8 mouse cellular contexts compared by ENCODE assay signal in the genomic region with DNA sequence AGATGAGACGGTGACA. TPM values are rescaled to one million over a fixed set of nuclear protein-coding genes. Genes with fewer than 3 reads are reported as not detected.
DNase-seq lines count a peak whose midpoint lies in the region; ATAC-seq and TF ChIP-seq lines count a peak whose summit lies in the region.

Dact3 (plus strand) TSS at position 8 of the 16 bp plus-strand sequence.

- intact Hi-C loops in left cerebral cortex, postnatal 10 days (cut with DNase I), result no loop called here

- no peak for ATAC-seq in neural tube, embryonic 14.5 days (ENCODE audit: low read depth)

- H3K4me3 ChIP-seq in thymus, adult 2 months (ENCODE audit: control insufficient read depth, insufficient read depth, low read length), result peak within 1 kb of the TSS; percentile 43
- H3K4me3 ChIP-seq in neural tube, embryonic 14.5 days (ENCODE audit: low read depth, low read length), result peak within 1 kb of the TSS; percentile 70

- TF ChIP-seq POLR2A in thymus, adult 2 months (IDR thresholded peaks at IDR 0.05; ENCODE audit: control insufficient read depth, extremely low read depth, insufficient read depth, low read length, poor library complexity), result no peak

- H3K9me3 ChIP-seq in neural tube, embryonic 14.5 days (ENCODE audit: control insufficient read depth, low read length), result no peaks in the 10 kb centered on the region

- no peak within 1 kb of the TSS; the same call in 1 of the 2 replicates for H3K27ac ChIP-seq in thymus, adult 2 months (ENCODE audit: control insufficient read depth, insufficient read depth, low read length)
- peak within 1 kb of the TSS; percentile 87 for H3K27ac ChIP-seq in neural tube, embryonic 14.5 days (ENCODE audit: low read depth, low read length)

- no peaks in the 10 kb centered on the region for H3K27me3 ChIP-seq in thymus, adult 2 months (ENCODE audit: control insufficient read depth, insufficient read depth, low read length)
- no peaks in the 10 kb centered on the region for H3K27me3 ChIP-seq in neural tube, embryonic 14.5 days (ENCODE audit: control insufficient read depth, insufficient read depth, low read length)

- no peak for TF ChIP-seq CTCF in thymus, adult 2 months (IDR thresholded peaks at IDR 0.05; ENCODE audit: borderline replicate concordance, control insufficient read depth, extremely low read depth, insufficient read depth, low read length, poor library complexity)

- DNase-seq in adrenal gland, postnatal 4 days (ENCODE audit: low spot score in 2 of 2), result no peak
- no peak for DNase-seq in adrenal gland, postnatal 14 days
- DNase-seq in thymus, adult 2 months, result no peak
- no peak for DNase-seq in thymus, postnatal 36 days
- no peak for DNase-seq in left cerebral cortex, postnatal 10 days (ENCODE audit: extremely low spot score in 1 of 2, low spot score in 2 of 2)
- no peak for DNase-seq in c-Kit-positive CD71-positive TER-119-positive erythroid progenitor cells, embryonic 14.5 days (ENCODE audit: low spot score)
- DNase-seq in ovary, postnatal 10 days (ENCODE audit: low spot score), result no peak

- peak within 1 kb of the TSS; percentile 81 for H3K4me2 ChIP-seq in neural tube, embryonic 14.5 days (ENCODE audit: low read depth, low read length)

- H3K9ac ChIP-seq in neural tube, embryonic 14.5 days (replicated peaks; ENCODE audit: low read depth, low read length), result peak within 1 kb of the TSS; percentile 81

- WGBS in thymus, adult 2 months, result 0% methylated on average over 1 of the region's 1 CpGs
- WGBS in neural tube, embryonic 14.5 days, result no CpG with 5 or more reads among the region's 1 CpGs

- peaks cover 20% of the 10 kb centered on the region for H3K36me3 ChIP-seq in thymus, adult 2 months (ENCODE audit: control insufficient read depth, insufficient read depth, low read length)
- H3K36me3 ChIP-seq in neural tube, embryonic 14.5 days (ENCODE audit: control insufficient read depth, insufficient read depth, low read length), result peaks cover 2% of the 10 kb centered on the region

- H3K4me1 ChIP-seq in thymus, adult 2 months (replicated peaks; ENCODE audit: control insufficient read depth, insufficient read depth, low read length), result peaks cover 20% of the 10 kb centered on the region
- peaks cover 14% of the 10 kb centered on the region for H3K4me1 ChIP-seq in neural tube, embryonic 14.5 days (ENCODE audit: control insufficient read depth, insufficient read depth, low read length)

RNA-seq across cellular contexts. Expression of gene Dact3, which starts in this region (rescaled TPM):
- 10 to 100 TPM; 12.7 to 13.7 TPM for total RNA-seq in adrenal gland, postnatal 4 days (2021)
- 2.6 and 4.1 TPM in 2 replicates for total RNA-seq in adrenal gland, postnatal 14 days (2021)
- 3.8 and 4.4 TPM in 2 replicates for polyA plus RNA-seq in thymus, adult 2 months (2012; rRNA removed)
- total RNA-seq in left cerebral cortex, postnatal 10 days (2021), result 100 to 1,000 TPM; 103 TPM
- polyA plus RNA-seq in neural tube, embryonic 14.5 days (2014; fragmentation: Nextera tagmentation; extraction: Ambion mirVana), result 5.8 and 6.1 TPM in 2 replicates

Comparison
In these comparisons a context has a peak if more than half of its experiments do, and no peak if none do; other contexts are left out.
1. RNA of gene Dact3 (total RNA-seq): 103 TPM in left cerebral cortex, postnatal 10 days; 12.7 to 13.7 TPM in adrenal gland, postnatal 4 days and 2.6 to 4.1 TPM in adrenal gland, postnatal 14 days; every median in the first group is over 4 times any median in the second.